Mouse (Mus musculus) limb, embryonic 13.5 days (tissue): ENCODE results near the gene Pah. TPM values are rescaled to one million over a fixed set of nuclear protein-coding genes. Genes with fewer than 3 reads are reported as not detected.
A peak's percentile ranks its signal among the peaks of the same experiment; 100 is the strongest.

Source experiments
- ATAC-seq: fragments of 200-750 bp; cut with Nextera tagmentation; 2 replicates; pipeline ENCODE4 v1.8.0; 2017; ENCODE audit warnings: low read depth, moderate number of reproducible peaks, moderate TSS enrichment; ENCODE audit not compliant: low FRiP score
- H3K27ac ChIP-seq: fragments of 300-500 bp; sonication (generic); 2 replicates; pipeline ENCODE4 v1.5.1; 2015; ENCODE audit warnings: inconsistent platforms, mild to moderate bottlenecking, moderate library complexity
- H3K27me3 ChIP-seq: fragments of 300-500 bp; sonication (generic); 2 replicates; pipeline ENCODE4 v1.6.1; 2015; ENCODE audit warnings: mild to moderate bottlenecking, inconsistent platforms
- H3K36me3 ChIP-seq: fragments of 300-500 bp; sonication (generic); 2 replicates; pipeline ENCODE4 v1.6.1; 2015; ENCODE audit warnings: inconsistent platforms, mild to moderate bottlenecking, moderate library complexity
- H3K4me1 ChIP-seq: fragments of 300-500 bp; sonication (generic); 2 replicates; pipeline ENCODE4 v1.6.1; 2015; ENCODE audit warnings: inconsistent platforms
- H3K4me2 ChIP-seq: fragments of 300-500 bp; sonication (generic); replicated peaks from 2 replicates; pipeline ENCODE4 v1.6.1; 2015; ENCODE audit warnings: inconsistent platforms, mild to moderate bottlenecking, moderate library complexity
- H3K4me3 ChIP-seq: fragments of 300-500 bp; sonication (generic); 2 replicates; pipeline ENCODE4 v1.5.1; 2015; ENCODE audit warnings: moderate library complexity, mild to moderate bottlenecking, inconsistent platforms
- H3K9ac ChIP-seq: fragments of 300-500 bp; sonication (generic); 2 replicates; pipeline ENCODE4 v1.6.1; 2015; ENCODE audit warnings: mild to moderate bottlenecking, inconsistent platforms
- H3K9me3 ChIP-seq: fragments of 300-500 bp; sonication (generic); 2 replicates; pipeline ENCODE4 v1.6.1; 2016; ENCODE audit warnings: inconsistent platforms
- WGBS: fragments of 180-500 bp; shearing (Covaris S2); methylation state at CpG from one replicate; pipeline ENCODE4 v1.1.7; 2015; 5-methylcytosine and 5-hydroxymethylcytosine counted together
- polyA plus RNA-seq: library from polyadenylated mRNA; unstranded; fragments of >200 nt; fragmentation: Nextera tagmentation; extraction: Ambion mirVana; gene quantifications from 2 replicates; pipeline ENCODE4 v1.2.1, GENCODE M21; 2015

The Pah gene
- polyA plus RNA-seq = 0.08 and 0.27 TPM in 2 replicates

DNA sequence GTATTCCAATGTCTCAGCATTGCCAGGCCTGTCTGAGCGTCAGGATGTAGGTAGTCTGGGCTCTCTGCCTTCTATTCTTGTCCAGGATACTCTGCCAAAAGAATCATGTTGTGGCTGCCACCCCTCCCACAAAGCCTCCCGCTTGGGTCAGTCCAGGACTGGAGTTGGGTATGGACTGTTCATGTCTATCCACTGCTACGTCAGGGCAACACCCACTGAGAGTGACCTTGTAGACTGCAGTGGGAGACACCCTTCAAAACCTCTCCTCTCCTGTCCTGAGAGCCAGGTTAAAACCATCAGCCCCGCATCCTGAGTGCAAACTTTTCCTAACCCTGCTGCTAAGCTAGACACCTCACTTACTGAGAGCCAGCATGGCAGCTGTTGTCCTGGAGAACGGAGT is at the start of gene Pah:
Gene Pah (plus strand): TSS at position 150 of the 400 bp plus-strand sequence.
- ATAC-seq = no peak
- Histone ChIP-seq H3K9me3 (no peaks in the 10 kb centered on the region), H3K27ac (no peak within 1 kb of the TSS), H3K4me2 (no peak within 1 kb of the TSS), H3K4me1 (no peaks in the 10 kb centered on the region), H3K9ac (no peak within 1 kb of the TSS), H3K27me3 (no peaks in the 10 kb centered on the region), H3K4me3 (no peak within 1 kb of the TSS), H3K36me3 (no peaks in the 10 kb centered on the region)
- 79% methylated on average over 5 of the region's 5 CpGs for WGBS

DNA sequence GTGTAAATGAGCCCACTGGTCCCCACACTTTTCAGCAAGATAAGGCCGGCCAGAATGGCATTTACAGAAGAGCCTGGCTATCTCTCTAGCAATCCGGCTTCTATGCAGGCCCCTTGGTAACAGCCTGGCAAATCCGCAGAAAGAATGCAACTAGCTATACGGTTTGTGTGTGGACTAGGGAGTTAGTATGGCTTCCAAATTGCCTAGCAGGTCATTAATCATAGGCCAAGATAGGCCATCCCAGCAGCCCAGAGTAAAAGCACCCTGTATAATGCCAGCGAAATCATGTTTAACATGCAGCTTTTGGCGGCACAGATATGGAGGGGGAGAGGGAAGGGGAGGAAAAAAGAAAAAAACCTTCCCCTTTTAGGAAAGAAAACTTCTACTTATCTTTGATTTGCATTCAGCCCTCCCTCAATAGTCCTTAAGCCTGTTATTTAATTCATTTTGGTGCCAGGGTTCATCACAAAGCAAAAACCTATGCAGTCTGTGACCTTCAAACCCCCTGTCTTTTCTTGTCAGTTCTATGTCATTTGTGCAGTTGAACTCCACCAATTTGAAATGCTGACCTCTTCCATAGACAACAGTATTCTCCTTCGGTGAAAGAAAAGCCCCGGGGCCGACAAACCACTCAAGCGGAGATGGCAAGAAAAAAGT is 48.0 kb upstream of the Pah start:
- Histone ChIP-seq H3K9me3 (no peaks in the 10 kb centered on the region), H3K4me2 (no peak overlapping the region), H3K4me3 (no peak overlapping the region), H3K27me3 (no peaks in the 10 kb centered on the region), H3K36me3 (no peaks in the 10 kb centered on the region), H3K4me1 (no peaks in the 10 kb centered on the region), H3K27ac (no peak overlapping the region), H3K9ac (no peak overlapping the region)
- ATAC-seq = no peak
- WGBS = 75% methylated on average over 10 of the region's 10 CpGs

- no peak overlapping the region for H3K4me3 ChIP-seq
- no peaks in the 10 kb centered on the region for H3K9me3 ChIP-seq
- no peaks in the 10 kb centered on the region for H3K36me3 ChIP-seq
- no peaks in the 10 kb centered on the region for H3K4me1 ChIP-seq
- no peaks in the 10 kb centered on the region for H3K27me3 ChIP-seq
- no peak overlapping the region for H3K4me2 ChIP-seq
- no peak for ATAC-seq
- 83% methylated on average over 2 of the region's 2 CpGs for WGBS
- H3K27ac ChIP-seq = no peak overlapping the region
- no peak overlapping the region for H3K9ac ChIP-seq
Observed at GRCm38 (mm10) chr10:87474971-87475370, 46.6 kb upstream of the Pah start.

DNA sequence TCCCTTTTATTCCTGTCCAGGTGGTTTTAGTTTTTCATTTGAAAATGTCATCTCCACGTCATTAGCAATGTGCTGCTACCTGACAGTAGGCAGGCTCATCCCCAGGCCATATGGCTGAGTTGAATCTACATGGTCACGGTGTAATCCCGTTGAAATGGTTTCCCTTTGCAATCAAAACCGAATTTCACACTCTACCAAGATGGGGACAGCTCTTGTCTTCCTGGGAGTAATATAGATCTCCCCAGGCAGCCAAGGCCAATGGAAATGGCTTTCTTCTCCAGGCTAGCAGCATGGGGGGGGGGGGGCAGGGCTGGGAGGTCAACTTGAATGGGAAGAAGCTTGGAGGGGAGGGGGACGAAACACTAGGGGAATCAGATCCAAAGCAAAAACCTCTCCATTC is 43.7 kb upstream of the Pah start:
- Histone ChIP-seq H3K27me3 (peaks cover 19% of the 10 kb centered on the region), H3K4me1 (no peaks in the 10 kb centered on the region), H3K27ac (no peak overlapping the region), H3K9me3 (no peaks in the 10 kb centered on the region), H3K9ac (no peak overlapping the region), H3K4me2 (no peak overlapping the region), H3K4me3 (no peak overlapping the region), H3K36me3 (no peaks in the 10 kb centered on the region)
- no peak for ATAC-seq
- 62% methylated on average over 5 of the region's 5 CpGs for WGBS

- H3K36me3 ChIP-seq = no peaks in the 10 kb centered on the region
- no peak overlapping the region for H3K4me3 ChIP-seq
- no peak overlapping the region for H3K27ac ChIP-seq
- 2% methylated on average over 17 of the region's 17 CpGs for WGBS
- no peaks in the 10 kb centered on the region for H3K9me3 ChIP-seq
- peaks cover 80% of the 10 kb centered on the region for H3K27me3 ChIP-seq
- H3K4me1 ChIP-seq = peaks cover 12% of the 10 kb centered on the region
- H3K9ac ChIP-seq = no peak overlapping the region
- no peak for ATAC-seq
- peak overlapping the region; percentile 52; the same call in 1 of the 2 replicates for H3K4me2 ChIP-seq
Observed at GRCm38 (mm10) chr10:87484831-87485720, 36.5 kb upstream of the Pah start.

DNA sequence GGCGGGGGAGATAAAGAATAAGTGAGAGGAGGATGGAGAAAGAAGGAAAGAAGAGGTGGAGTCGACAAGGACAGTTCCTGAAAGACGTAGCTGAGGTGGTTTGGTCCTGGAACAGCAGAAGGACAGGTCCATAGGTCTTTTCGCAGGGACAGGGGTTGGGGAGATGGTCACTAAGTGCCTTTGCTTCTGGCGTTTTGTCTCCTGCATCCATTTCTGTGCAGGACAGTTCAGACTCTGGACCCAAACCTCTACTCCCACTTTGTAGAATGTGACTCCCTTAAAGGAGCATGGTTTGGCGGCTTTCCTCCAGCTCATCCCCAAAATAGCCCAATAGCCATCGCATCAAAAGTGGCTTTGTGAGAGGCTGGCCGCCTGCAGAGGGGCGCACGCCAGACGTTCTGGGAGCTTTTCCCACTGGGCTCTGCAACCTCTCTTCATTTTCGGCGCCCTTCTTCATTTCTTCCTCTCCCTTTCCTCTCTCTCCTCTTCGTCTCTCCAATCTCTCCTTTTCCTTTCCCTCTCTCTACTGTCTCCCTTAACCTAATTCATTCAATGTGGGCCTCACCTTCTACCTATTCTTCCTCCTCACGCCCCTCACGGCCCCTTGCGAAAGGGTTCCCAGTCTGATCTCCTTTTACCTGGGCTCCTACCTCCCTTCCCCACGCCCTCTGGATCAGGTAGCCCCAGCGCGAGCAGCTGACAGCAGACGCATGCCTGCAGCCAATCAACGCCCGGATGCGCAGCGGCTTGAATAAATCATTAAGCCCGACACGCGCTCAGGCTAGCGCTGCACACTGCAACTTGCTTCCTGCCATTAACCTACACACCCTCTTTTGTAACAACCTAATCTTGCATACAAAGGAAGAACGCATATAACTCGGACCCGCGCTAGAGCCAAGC is 35.6 kb upstream of the Pah start:
- no peak for ATAC-seq

DNA sequence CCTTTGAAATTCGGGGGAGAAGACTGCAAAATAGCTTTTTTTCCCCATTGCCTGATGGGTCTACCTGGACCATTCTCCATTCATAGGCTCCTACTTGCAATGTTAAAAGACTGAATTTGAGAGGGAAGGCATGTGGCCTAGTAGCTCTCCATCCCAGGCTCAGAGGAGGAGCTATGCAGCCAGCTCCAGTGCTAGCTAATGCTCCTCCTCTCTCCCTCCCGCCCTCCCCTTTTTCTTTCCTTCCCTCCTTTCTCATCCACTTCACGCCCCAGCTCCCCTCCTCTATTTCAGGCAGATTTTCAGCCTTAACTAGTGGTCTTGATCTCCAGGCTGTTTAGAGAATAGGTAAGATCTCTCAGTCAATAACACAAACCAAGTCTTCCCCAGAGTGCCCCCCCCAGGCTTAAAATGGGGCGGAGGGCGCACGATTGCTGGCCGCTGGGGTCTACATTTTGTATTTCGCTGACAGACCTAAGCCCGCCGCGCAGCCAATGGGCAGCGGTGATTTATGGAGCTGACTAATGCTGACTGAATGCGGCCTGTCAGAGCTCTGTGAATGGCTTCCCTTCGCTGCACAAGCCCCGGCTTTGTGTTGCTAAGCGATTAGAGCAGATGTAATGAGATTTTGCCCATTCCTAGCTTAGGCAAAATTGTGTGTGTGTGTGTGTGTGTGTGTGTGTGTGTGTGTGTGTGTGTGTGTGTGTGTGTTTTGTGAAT is 33.0 kb upstream of the Pah start:
- peak; percentile 46; the same call in 1 of the 2 replicates for ATAC-seq
- WGBS = under 1% methylated on average over 16 of the region's 16 CpGs
- H3K9ac ChIP-seq = no peak overlapping the region
- H3K36me3 ChIP-seq = no peaks in the 10 kb centered on the region
- no peaks in the 10 kb centered on the region for H3K9me3 ChIP-seq
- H3K4me1 ChIP-seq = peaks cover 23% of the 10 kb centered on the region
- peak overlapping the region; percentile 46 for H3K4me2 ChIP-seq
- H3K27ac ChIP-seq = no peak overlapping the region
- peaks cover 93% of the 10 kb centered on the region for H3K27me3 ChIP-seq
- peak overlapping the region; percentile 19; the same call in 1 of the 2 replicates for H3K4me3 ChIP-seq

More for the DNA sequence above, 35.6 kb upstream of the Pah start:
- no peaks in the 10 kb centered on the region for H3K36me3 ChIP-seq
- peak overlapping the region; percentile 22 for H3K4me3 ChIP-seq
- no peak overlapping the region for H3K9ac ChIP-seq
- no peak overlapping the region for H3K27ac ChIP-seq
- peaks cover 12% of the 10 kb centered on the region for H3K4me1 ChIP-seq
- no peaks in the 10 kb centered on the region for H3K9me3 ChIP-seq
- H3K4me2 ChIP-seq = peak overlapping the region; percentile 52
- WGBS = under 1% methylated on average over 33 of the region's 33 CpGs
- peaks cover 89% of the 10 kb centered on the region for H3K27me3 ChIP-seq

- WGBS = 2% methylated on average over 18 of the region's 18 CpGs
- Histone ChIP-seq H3K4me1 (peaks cover 30% of the 10 kb centered on the region), H3K27me3 (peaks cover 99% of the 10 kb centered on the region), H3K27ac (no peak overlapping the region), H3K9ac (no peak overlapping the region), H3K4me3 (no peak overlapping the region), H3K4me2 (no peak overlapping the region), H3K9me3 (no peaks in the 10 kb centered on the region), H3K36me3 (no peaks in the 10 kb centered on the region)
- no peak for ATAC-seq
Observed at GRCm38 (mm10) chr10:87489246-87490009, 32.2 kb upstream of the Pah start.

- H3K27ac ChIP-seq = no peak overlapping the region
- H3K9ac ChIP-seq = no peak overlapping the region
- no peaks in the 10 kb centered on the region for H3K36me3 ChIP-seq
- peaks cover 35% of the 10 kb centered on the region for H3K4me1 ChIP-seq
- ATAC-seq = no peak
- H3K9me3 ChIP-seq = no peaks in the 10 kb centered on the region
- peaks cover 99% of the 10 kb centered on the region for H3K27me3 ChIP-seq
- no peak overlapping the region for H3K4me3 ChIP-seq
- no peak overlapping the region for H3K4me2 ChIP-seq
- WGBS = 3% methylated on average over 2 of the region's 2 CpGs
Observed at GRCm38 (mm10) chr10:87490328-87490727, 31.3 kb upstream of the Pah start.

DNA sequence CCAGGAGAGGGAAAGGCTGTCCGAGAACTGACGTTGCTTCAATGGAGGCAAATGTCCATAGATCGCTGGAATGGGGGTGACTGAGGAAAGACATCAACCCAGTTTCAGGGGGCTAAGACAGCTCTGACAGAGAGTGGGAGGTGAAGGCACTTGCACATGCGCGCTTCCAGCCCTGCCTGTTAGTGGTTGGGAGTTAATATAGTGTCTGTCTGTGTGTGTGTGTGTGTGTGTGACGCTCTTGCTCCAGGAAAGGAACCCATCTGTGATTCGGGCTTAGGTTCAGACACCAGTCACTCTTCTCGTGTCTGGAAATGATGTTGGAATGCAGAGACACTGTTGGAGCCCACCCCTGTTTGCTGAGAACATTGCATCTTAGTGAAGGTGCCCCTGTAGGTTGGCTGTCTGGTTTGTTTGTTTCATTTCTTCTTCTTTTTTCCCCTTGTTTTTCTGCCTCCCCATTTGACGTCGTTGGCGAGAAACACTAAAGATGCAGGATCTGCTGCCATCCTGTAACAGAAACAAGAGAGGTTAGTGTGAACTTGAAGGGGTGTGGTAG is 30.0 kb upstream of the Pah start:
- no peak overlapping the region for H3K4me2 ChIP-seq
- H3K9ac ChIP-seq = no peak overlapping the region
- peaks cover 97% of the 10 kb centered on the region for H3K27me3 ChIP-seq
- peaks cover 27% of the 10 kb centered on the region for H3K4me1 ChIP-seq
- H3K27ac ChIP-seq = no peak overlapping the region
- H3K4me3 ChIP-seq = no peak overlapping the region
- H3K9me3 ChIP-seq = no peaks in the 10 kb centered on the region
- ATAC-seq = no peak
- WGBS = 5% methylated on average over 11 of the region's 11 CpGs
- no peaks in the 10 kb centered on the region for H3K36me3 ChIP-seq

DNA sequence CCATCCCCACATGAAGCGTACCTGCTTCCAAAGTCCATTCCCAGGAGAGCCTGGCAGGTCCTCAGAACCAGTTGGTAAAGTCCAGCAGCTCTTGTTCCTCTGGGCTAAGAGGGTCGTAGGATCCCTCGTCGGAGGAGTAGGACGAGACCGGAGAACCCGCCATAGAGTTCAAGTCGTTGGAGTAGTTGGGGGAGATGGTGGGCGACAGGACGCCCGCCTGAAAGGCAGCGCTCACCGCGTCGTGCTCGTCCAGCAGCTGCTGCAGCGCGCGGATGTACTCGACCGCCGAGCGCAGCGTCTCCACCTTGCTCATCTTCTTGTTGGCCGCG is 29.3 kb upstream of the Pah start:
- Histone ChIP-seq H3K27me3 (peaks cover 97% of the 10 kb centered on the region), H3K4me1 (peaks cover 27% of the 10 kb centered on the region), H3K36me3 (no peaks in the 10 kb centered on the region), H3K27ac (no peak overlapping the region), H3K9me3 (no peaks in the 10 kb centered on the region), H3K4me3 (peak overlapping the region; percentile 64), H3K9ac (peak overlapping the region; percentile 60), H3K4me2 (peak overlapping the region; percentile 98)
- no peak for ATAC-seq
- WGBS = 1% methylated on average over 26 of the region's 26 CpGs
